Mouse (Mus musculus) myocyte (in vitro differentiated cells): ENCODE results near the gene Mcat.

Experiments
- E2F4 ChIP-seq: IDR thresholded peaks from one replicate; pipeline ENCODE4 v1.6.1; 2011; ENCODE audit warnings: mild to moderate bottlenecking, control low read depth, moderate library complexity; ENCODE audit not compliant: insufficient read depth
- MAX ChIP-seq: IDR thresholded peaks from one replicate; pipeline ENCODE4 v1.6.1; 2011; ENCODE audit warnings: low read depth, mild to moderate bottlenecking, control low read depth
- MYOG ChIP-seq, 3 experiments: IDR thresholded peaks; one replicate each; pipeline ENCODE4 v1.6.1; 2011; ENCODE audit warnings: control low read depth in 2 of 3, low read depth in 2 of 3, mild to moderate bottlenecking in 2 of 3; ENCODE audit not compliant: insufficient read length in 2 of 3, control insufficient read depth in 1 of 3, insufficient read depth in 1 of 3
- POLR2A ChIP-seq: IDR thresholded peaks from one replicate; pipeline ENCODE4 v1.6.1; 2011; ENCODE audit warnings: low read depth, mild to moderate bottlenecking, control low read depth, moderate library complexity; ENCODE audit not compliant: insufficient read length
- REST ChIP-seq: IDR thresholded peaks from one replicate; pipeline ENCODE4 v1.6.1; 2011; ENCODE audit warnings: mild to moderate bottlenecking, control low read depth, moderate library complexity; ENCODE audit not compliant: insufficient read depth, insufficient read length
- SRF ChIP-seq: IDR thresholded peaks from one replicate; pipeline ENCODE4 v1.6.1; 2011; ENCODE audit warnings: low read depth; ENCODE audit not compliant: control insufficient read depth, insufficient read length
- USF1 ChIP-seq: IDR thresholded peaks from one replicate; pipeline ENCODE4 v1.6.1; 2011; ENCODE audit warnings: low read depth, mild to moderate bottlenecking, control low read depth, moderate library complexity

- TF ChIP-seq USF1 (no peak), MAX (no peak), POLR2A (no peak), MYOG (IDR thresholded peaks at IDR 0.05; ENCODE audit: control insufficient read depth in 1 of 3, insufficient read depth in 1 of 3, insufficient read length in 2 of 3, low read depth in 2 of 3) (no peak), E2F4 (no peak), SRF (no peak), REST (no peak)
Measured at GRCm38 (mm10) chr15:83509950-83510804, 53.4 kb downstream of the Mcat start.
